Mouse (Mus musculus) splenic B cell, adult 2 months (primary cell): ENCODE measurements around the gene Hoxc11.

Experiments used
- DNase-seq: peaks from one replicate; pipeline ENCODE4 v3.0.0-alpha.2; 2011; ENCODE audit warnings: low read depth, low spot score
- H3K27me3 ChIP-seq: 2 replicates; pipeline ENCODE4 v1.6.1; 2012; ENCODE audit warnings: mild to moderate bottlenecking, low read length, moderate library complexity, mixed read lengths; ENCODE audit not compliant: control insufficient read depth, poor library complexity, insufficient read depth, severe bottlenecking
- H3K36me3 ChIP-seq: 2 replicates; pipeline ENCODE4 v1.6.1; 2012; ENCODE audit warnings: mild to moderate bottlenecking, low read length, moderate library complexity, mixed read lengths; ENCODE audit not compliant: control insufficient read depth, poor library complexity, insufficient read depth, severe bottlenecking

Gene Hoxc11

DNA sequence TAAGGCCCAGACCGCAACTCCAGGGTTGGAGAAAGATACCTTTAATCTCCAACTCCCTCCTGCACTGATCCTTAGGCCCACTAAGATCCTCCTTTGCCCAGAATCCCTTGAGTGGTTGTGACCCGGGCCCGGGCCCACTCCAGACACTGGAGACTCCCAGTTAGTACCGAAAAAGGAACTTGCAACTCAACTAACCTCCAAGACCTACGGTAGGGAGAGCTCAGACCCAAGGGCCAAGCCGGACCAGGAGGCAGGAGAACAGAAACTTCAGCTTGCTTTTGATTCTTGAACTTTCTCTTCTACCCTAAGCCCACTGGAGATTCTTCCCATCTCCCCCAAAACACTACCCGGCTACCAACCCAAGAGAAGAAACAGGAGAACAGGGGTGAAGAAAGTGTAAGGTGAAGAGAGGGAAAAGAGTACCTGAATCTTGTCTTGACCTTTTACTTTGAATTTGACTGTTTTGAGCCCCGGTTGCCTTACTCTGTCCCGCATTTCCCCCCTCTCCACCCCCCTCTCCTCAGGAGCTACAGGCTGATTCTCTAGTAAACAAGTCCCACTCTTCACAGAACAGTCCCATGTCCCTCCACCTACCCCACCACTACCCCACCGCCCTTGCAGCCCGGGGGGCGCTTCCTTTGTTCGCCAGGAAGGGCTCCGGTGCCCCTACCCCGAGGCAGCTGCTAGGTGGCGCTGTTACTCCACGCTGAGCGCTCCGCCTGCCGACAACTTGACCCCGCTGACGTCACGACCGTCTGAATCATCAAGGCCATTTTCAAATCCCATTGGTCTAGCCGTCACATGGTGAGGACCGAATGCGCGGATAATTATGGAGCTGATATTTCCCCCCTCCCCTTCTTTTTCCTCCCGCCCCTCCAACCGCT, 11.9 kb downstream of the Hoxc11 start:
- Histone ChIP-seq H3K27me3 (peaks cover 7% of the 10 kb centered on the region), H3K36me3 (no peaks in the 10 kb centered on the region)
- peak; percentile 78 for DNase-seq

- DNase-seq, result no peak
- peaks cover 7% of the 10 kb centered on the region for H3K27me3 ChIP-seq
- H3K36me3 ChIP-seq, result no peaks in the 10 kb centered on the region
Measured at GRCm38 (mm10) chr15:102966776-102967311, 12.6 kb downstream of the Hoxc11 start, which contains the start of gene Hoxc10. Gene Hoxc10, plus strand, starts transcription at chr15:102966796.

DNA sequence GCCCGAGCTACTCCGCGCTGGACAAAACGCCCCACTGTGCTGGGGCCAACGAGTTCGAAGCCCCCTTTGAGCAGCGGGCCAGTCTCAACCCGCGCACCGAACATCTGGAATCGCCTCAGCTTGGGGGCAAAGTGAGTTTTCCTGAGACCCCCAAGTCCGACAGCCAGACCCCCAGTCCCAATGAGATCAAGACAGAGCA, 13.0 kb downstream of the Hoxc11 start, which contains the start of gene Hoxc5:
Hoxc5 (plus strand) TSS at position 132 of the 199 bp plus-strand sequence.
- DNase-seq, result no peak
- H3K36me3 ChIP-seq, result no peaks in the 10 kb centered on the region
- H3K27me3 ChIP-seq, result peaks cover 7% of the 10 kb centered on the region

DNA sequence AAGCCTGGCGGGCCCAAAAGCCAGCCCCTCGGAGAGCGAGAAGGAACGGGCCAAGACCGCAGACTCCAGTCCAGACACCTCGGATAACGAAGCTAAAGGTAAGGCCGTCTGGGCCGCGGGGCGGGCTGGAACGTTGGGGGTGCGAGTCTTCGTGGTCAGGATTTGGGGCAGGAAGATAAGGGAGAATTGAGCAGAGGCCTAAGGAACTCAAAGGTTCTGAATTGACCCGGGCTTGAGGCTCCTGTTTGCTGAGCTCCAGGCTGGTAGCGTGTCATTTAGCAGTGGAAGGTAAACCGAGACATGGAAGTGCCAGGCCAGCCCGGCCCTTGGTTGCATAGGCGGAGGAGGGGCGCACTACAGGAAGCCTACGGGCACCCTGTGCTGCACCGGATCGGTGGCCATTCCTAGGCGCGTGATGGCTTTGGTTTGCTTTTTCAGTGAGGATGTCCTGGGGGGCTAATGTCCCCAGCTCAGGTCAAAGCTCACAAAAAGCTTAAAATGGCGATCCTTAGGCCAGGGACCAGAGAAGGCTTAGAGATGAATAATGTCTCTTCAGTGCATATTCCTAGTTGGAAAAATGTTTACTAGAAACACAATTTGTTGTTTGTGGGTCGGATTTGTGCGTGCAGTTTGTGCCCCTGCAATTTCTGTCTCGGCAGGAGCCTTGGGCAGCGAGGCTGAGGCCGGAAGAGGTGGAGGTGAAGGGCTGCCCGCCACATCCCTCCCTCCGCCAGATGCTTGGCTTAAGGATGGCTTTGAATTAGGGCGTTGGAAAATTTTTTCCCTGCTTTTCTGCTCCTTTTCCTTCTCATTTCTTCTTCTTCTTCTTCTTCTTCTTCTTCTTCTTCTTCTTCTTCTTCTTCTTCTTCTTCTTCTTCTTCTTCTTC, 13.5 kb downstream of the Hoxc11 start:
- H3K27me3 ChIP-seq, result peaks cover 7% of the 10 kb centered on the region
- no peaks in the 10 kb centered on the region for H3K36me3 ChIP-seq
- no peak for DNase-seq

DNA sequence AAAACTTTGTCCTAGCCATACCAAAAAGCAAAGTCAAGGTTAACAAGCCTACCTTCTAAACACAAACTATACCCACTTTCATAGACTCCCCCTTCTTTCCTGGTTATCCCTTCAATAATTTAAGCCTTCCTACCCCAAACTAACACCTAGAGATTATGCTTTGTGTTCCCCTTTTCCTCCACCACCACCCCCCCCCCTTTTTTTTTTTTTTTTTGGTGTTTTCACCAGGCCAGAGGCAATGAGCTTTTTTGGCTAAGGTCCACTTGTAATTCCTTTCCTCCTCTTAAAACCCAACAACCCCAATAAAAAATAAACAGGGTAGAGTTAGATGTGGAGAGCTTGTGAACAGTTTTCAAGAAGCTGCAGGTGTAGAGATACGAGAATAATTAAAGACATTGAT, 15.1 kb downstream of the Hoxc11 start:
- H3K27me3 ChIP-seq, result peaks cover 2% of the 10 kb centered on the region
- no peak for DNase-seq
- no peaks in the 10 kb centered on the region for H3K36me3 ChIP-seq

DNA sequence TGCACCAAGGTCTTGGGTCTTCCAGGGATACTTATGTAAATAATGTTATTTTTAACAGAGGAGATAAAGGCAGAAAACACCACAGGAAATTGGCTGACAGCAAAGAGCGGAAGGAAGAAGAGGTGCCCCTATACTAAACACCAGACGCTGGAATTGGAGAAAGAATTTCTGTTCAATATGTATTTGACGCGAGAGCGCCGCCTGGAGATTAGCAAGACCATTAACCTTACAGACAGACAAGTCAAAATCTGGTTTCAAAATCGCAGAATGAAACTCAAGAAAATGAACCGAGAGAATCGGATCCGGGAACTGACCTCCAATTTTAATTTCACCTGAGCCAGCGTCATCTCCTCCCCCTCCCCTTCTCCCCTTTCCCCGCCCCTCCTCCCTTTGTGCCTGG, 16.5 kb downstream of the Hoxc11 start:
- H3K36me3 ChIP-seq, result no peaks in the 10 kb centered on the region
- peaks cover 2% of the 10 kb centered on the region for H3K27me3 ChIP-seq
- no peak for DNase-seq

DNA sequence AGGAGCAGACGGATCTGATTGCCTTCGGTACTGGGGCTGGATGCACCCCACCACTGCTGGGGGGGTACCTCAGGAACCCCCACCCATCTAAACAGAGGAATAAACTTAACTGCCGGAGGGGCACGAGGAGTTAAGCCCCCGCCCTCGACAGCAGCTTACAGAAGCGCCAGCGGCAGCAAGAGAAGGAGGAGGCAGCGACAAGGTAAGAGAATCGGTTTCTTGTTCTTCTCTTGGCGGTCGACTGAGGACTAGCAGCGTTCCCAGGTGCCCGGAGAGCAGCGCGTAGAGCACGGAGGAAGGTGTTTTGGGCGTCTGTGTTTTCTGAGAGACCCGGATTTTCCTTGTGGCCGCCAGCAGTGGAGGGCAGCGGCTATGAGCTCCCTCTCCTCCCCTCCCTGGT, 18.0 kb downstream of the Hoxc11 start:
- H3K36me3 ChIP-seq, result no peaks in the 10 kb centered on the region
- no peak for DNase-seq
- peaks cover 2% of the 10 kb centered on the region for H3K27me3 ChIP-seq

DNA sequence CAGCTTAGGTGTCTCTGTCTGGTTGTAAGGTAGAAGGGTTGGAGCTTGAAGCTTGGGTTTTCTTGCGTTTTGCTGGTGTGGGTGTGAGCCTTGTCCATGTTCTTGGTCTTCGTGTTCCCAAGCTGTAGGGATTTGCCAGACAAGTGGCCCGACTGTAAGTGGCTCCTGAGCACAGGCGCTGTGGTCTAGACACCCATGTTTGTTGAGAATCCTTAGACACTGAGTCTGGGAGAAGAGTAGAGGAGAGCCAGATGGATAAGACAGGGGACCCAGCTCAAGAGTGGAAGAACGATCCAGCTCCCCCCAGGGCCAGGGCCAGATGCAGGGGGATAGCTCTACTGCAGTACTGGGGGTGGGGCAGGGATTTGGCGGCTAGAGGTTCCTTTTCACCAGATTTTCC, 18.5 kb downstream of the Hoxc11 start:
- no peaks in the 10 kb centered on the region; the same call in 1 of the 2 replicates for H3K27me3 ChIP-seq
- DNase-seq, result no peak
- no peaks in the 10 kb centered on the region for H3K36me3 ChIP-seq

- no peak for DNase-seq
- H3K36me3 ChIP-seq, result no peaks in the 10 kb centered on the region
- peaks cover 1% of the 10 kb centered on the region for H3K27me3 ChIP-seq
Measured at GRCm38 (mm10) chr15:102975034-102975433, 20.8 kb downstream of the Hoxc11 start.

- Histone ChIP-seq H3K36me3 (no peaks in the 10 kb centered on the region), H3K27me3 (peaks cover 2% of the 10 kb centered on the region)
- DNase-seq, result no peak
Measured at GRCm38 (mm10) chr15:102975688-102976111, 21.5 kb downstream of the Hoxc11 start.

DNA sequence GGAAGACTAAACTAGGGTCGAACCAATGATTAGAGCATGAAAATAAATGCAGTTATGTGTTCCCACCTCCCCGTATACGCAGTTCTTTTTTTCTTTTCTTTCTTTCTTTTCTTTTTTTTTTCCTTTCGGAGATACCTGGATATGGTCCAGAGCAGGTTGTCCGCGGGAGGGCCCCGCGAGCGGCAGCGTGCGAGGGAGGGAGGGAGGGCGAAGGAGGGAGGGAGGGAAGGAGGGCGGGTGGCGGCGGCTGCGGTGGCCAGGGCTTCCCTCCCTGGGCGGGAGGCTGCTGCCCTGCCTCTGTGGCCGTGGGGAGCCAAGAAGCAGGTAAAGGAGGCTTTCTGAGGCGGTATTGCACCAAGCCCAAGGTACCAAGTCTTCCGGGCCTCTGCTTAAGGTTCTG, 21.9 kb downstream of the Hoxc11 start, which contains the start of gene Hoxc9:
Hoxc9 (plus strand) TSS at position 269 of the 400 bp plus-strand sequence.
- peaks cover 2% of the 10 kb centered on the region for H3K27me3 ChIP-seq
- no peaks in the 10 kb centered on the region for H3K36me3 ChIP-seq
- DNase-seq, result no peak

DNA sequence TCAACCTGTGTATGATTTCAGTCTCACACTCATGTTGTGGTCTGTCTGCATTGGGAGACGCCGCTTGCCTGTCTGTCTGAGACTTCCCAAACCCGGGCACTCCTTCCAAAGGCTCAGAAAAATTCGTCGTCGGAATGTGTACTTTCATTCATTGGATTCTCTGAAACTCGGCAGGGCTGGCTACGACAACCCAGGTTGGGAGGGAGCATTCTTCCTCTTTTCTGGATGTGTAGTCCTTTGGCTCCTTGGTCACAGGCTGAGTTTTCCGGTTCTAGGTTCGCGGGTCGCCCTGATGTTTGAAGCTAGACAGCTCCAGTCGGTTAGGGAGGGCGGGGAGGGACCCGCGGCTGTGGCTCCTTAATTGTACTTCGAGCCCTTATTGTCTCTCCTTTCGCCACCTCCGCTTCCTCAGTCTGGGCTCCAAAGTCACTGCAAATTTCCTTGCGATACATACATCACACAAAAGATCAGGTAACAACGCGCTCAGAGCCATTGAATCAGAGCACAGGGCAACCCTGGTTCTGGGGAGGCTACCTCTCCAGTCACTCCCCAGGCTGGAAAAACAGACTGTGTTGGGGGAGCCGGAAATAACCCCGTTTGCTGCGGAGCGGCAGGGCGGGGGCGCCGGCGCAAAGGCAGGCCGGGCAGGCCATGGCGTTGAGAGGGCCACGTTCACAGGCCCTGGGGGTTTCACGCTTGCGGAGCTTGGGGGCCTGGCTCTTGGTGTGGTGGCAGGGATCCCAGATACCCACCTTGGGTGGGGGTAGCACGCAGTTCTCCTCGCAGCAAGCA, 22.6 kb downstream of the Hoxc11 start:
- no peak for DNase-seq
- Histone ChIP-seq H3K27me3 (peaks cover 2% of the 10 kb centered on the region), H3K36me3 (no peaks in the 10 kb centered on the region)

GRCm38 (mm10) chr15:102977423-102977974, 23.3 kb downstream of the Hoxc11 start:
- Histone ChIP-seq H3K27me3 (peaks cover 2% of the 10 kb centered on the region), H3K36me3 (no peaks in the 10 kb centered on the region)
- DNase-seq, result no peak
